Mouse (Mus musculus) kidney, adult 2 months (tissue): ENCODE data around the gene Fut7. TPM values are rescaled to one million over a fixed set of nuclear protein-coding genes. Genes with fewer than 3 reads are reported as not detected.
A peak's percentile ranks its signal among the peaks of the same experiment; 100 is the strongest.

Experiments
- DNase-seq: peaks from one replicate; pipeline ENCODE4 v3.0.0; 2021
- H3K27ac ChIP-seq: fragments of 200-500 bp; 2 replicates; pipeline ENCODE4 v1.5.1; 2012; ENCODE audit warnings: low read depth, low read length, control low read depth, inconsistent platforms; ENCODE audit not compliant: insufficient read depth
- H3K27me3 ChIP-seq: fragments of 200-500 bp; replicated peaks from 2 replicates; pipeline ENCODE4 v1.6.1; 2012; ENCODE audit warnings: mild to moderate bottlenecking, moderate library complexity, low read length, inconsistent platforms; ENCODE audit not compliant: control insufficient read depth, insufficient read depth
- H3K36me3 ChIP-seq: fragments of 200-500 bp; 2 replicates; pipeline ENCODE4 v1.6.1; 2012; ENCODE audit warnings: mild to moderate bottlenecking, moderate library complexity, low read length, inconsistent platforms; ENCODE audit not compliant: control insufficient read depth, insufficient read depth
- H3K4me1 ChIP-seq: fragments of 200-500 bp; 2 replicates; pipeline ENCODE4 v1.6.1; 2011; ENCODE audit warnings: low read length; ENCODE audit not compliant: control insufficient read depth, insufficient read depth
- H3K4me3 ChIP-seq: fragments of 200-500 bp; 2 replicates; pipeline ENCODE4 v1.5.1; 2011; ENCODE audit warnings: mild to moderate bottlenecking, low read depth, low read length, control low read depth; ENCODE audit not compliant: insufficient read depth
- CTCF ChIP-seq: fragments of 200-500 bp; conservative IDR thresholded peaks from 2 replicates; pipeline ENCODE4 v1.5.1; 2011; ENCODE audit warnings: low read depth, mild to moderate bottlenecking, control low read depth, low read length, moderate library complexity, mixed read lengths; ENCODE audit not compliant: insufficient read depth, insufficient read length
- POLR2A ChIP-seq: fragments of 200-500 bp; IDR thresholded peaks from one replicate; pipeline ENCODE4 v1.6.1; 2011; ENCODE audit warnings: low read depth, low read length, control low read depth
- WGBS: fragments of 180-500 bp; shearing (Covaris S2); methylation state at CpG from one replicate; pipeline ENCODE4 v1.1.7; 2018; 5-methylcytosine and 5-hydroxymethylcytosine counted together
- polyA plus RNA-seq: library from polyadenylated mRNA; depleted of rRNA; stranded (reverse); fragments of >200 nt; gene quantifications from 2 replicates; pipeline ENCODE4 v1.2.3, GENCODE M21; 2012

Gene Fut7
- polyA plus RNA-seq, 1 experiment = 0.80 TPM

DNA sequence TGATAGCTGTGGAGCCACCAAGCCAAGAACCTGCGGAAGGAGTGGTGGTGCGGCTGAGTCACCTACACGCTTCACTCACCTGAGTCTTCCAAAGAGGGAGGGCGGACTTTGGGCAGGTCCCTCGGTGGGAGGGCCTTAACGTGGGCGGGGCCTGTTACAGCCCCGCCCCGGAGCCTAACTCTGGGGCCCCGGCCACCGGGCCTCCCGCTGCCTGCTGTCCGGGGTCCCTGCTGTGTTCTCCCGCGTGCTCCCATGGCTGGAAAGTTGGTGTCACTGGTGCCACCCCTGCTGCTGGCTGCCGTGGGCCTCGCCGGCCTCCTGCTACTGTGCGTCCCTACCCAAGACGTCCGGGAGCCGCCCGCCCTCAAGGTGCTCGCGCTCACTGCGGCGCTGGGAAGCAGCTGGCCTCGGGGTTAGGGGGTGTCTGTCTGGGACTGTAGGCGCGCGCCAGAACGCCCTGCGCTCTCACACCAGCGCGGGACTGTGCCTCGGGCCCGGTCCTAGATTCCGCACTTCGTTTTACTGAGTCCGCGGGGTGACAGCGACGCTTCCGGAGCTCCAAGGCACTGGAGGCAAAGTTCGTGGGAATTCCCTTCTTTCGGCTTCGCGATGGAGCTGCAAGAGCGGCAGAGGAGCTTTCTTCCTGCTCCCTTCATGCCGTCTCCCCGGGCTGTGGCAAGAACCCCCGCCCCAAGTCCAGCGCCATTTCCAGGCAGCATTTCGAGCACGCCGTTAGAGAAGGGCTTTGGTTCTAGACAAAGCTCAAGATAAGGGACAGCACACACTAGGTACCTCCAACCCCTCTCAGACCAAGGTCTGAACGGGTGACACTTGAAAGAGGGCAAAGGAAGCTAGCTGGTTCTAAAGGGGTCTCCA is 27.1 kb upstream of the Fut7 start, which contains the start of gene Entpd2:
Gene Entpd2, plus strand, starts transcription at position 154 of the 876 bp plus-strand sequence.
- Histone ChIP-seq H3K4me3 (peak within 1 kb of the TSS; percentile 59), H3K27me3 (no peaks in the 10 kb centered on the region), H3K36me3 (no peaks in the 10 kb centered on the region), H3K4me1 (peaks cover 8% of the 10 kb centered on the region; the same call in 1 of the 2 replicates), H3K27ac (no peak within 1 kb of the TSS)
- TF ChIP-seq POLR2A = no peak
- 0 out of 2 replicates have a peak, but pooled peaks have one; percentile 27 for TF ChIP-seq CTCF
- DNase-seq = peak; percentile 73
- 4% methylated on average over 57 of the region's 57 CpGs for WGBS

DNA sequence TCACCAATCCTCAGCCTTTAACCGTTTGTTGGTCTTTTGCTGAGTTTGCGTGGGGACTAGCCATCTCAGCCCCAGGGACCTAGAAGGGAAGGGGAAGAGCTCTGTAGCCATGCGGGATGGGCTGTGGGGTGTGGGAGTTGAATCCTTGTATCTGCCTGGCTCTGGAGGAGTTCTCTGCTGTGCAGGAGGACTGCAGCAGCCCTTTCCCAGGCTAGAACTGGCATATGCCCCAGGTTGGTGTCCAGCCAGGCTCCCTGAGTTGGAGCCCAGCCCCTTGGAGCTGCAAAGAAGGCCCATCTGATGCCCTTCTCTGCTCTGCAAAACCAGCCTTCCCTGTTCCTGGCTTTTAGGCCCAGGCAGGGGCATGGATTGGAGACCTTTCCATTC is 26.5 kb upstream of the Fut7 start:
- TF ChIP-seq CTCF = no peak
- no peak for TF ChIP-seq POLR2A
- WGBS = 76% methylated on average over 3 of the region's 3 CpGs
- H3K4me3 ChIP-seq = no peak overlapping the region
- peaks cover 8% of the 10 kb centered on the region; the same call in 1 of the 2 replicates for H3K4me1 ChIP-seq
- H3K36me3 ChIP-seq = no peaks in the 10 kb centered on the region
- DNase-seq = no peak
- H3K27ac ChIP-seq = no peak overlapping the region
- no peaks in the 10 kb centered on the region for H3K27me3 ChIP-seq

DNA sequence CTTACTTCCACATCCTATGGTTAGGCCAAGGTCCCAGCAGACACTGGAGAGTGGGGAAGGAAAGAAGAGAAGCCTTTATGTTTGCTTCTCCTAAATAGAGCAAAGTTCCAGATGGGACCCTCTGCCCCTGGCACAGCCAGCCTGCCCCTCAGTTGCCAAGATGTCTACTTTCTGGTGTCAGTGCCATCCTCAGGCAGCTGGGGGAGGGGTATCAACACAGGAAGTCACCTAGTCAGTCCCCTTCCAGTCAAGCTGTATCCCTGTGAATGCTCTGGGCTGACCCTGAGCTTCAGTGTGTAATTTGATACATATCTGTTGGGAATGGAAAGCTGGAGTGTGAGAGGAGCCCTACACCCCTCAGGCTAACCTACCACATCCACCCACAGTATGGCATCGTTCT is 26.1 kb upstream of the Fut7 start:
- Histone ChIP-seq H3K36me3 (no peaks in the 10 kb centered on the region), H3K4me1 (peaks cover 8% of the 10 kb centered on the region; the same call in 1 of the 2 replicates), H3K4me3 (no peak overlapping the region), H3K27ac (no peak overlapping the region), H3K27me3 (no peaks in the 10 kb centered on the region)
- no peak for DNase-seq
- WGBS = 71% methylated on average over 1 of the region's 1 CpGs
- TF ChIP-seq POLR2A (no peak), CTCF (no peak)

DNA sequence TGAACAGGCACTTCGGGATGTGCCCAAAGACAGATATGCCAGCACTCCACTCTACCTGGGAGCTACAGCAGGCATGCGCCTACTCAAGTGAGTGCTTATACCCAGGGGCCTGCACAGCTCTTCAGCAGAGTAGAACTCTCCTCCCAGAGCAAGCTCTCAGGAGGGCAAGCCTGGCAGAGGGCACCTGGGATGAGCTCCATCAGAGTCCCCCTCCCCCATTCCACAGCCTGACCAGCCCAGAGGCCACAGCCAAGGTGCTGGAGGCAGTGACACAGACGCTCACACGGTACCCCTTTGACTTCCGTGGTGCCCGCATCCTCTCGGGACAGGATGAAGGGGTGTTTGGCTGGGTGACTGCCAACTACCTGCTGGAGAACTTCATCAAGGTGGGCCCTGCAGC is 25.0 kb upstream of the Fut7 start:
- no peaks in the 10 kb centered on the region for H3K27me3 ChIP-seq
- H3K4me3 ChIP-seq = no peak overlapping the region
- no peaks in the 10 kb centered on the region for H3K36me3 ChIP-seq
- H3K4me1 ChIP-seq = peaks cover 8% of the 10 kb centered on the region; the same call in 1 of the 2 replicates
- H3K27ac ChIP-seq = no peak overlapping the region
- DNase-seq = no peak
- TF ChIP-seq CTCF = no peak
- no peak for TF ChIP-seq POLR2A
- WGBS = 97% methylated on average over 7 of the region's 7 CpGs

DNA sequence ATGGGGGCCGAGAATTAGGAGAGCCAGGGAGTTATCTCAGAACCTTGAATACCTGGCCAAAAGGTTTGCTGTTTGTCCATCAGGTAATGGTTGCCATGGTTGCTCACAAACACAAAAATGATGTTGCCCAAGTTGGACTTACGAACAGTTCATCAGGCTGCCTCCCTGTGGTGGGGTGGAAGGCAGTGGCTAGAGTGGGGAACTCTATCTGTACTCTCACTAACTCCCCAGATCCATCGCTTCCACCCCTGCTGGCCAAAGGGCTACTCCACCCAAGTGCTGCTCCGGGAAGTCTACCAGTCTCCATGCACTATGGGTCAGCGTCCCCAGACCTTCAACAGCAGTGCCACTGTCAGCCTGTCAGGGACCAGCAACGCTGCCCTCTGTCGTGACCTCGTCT is 24.0 kb upstream of the Fut7 start, which contains the start of gene Npdc1:
Gene Npdc1, plus strand, starts transcription at position 301 of the 400 bp plus-strand sequence.
- no peak for TF ChIP-seq CTCF
- TF ChIP-seq POLR2A = no peak
- no peak within 1 kb of the TSS for H3K27ac ChIP-seq
- no peaks in the 10 kb centered on the region for H3K36me3 ChIP-seq
- no peaks in the 10 kb centered on the region for H3K27me3 ChIP-seq
- WGBS = 84% methylated on average over 8 of the region's 8 CpGs
- peaks cover 8% of the 10 kb centered on the region; the same call in 1 of the 2 replicates for H3K4me1 ChIP-seq
- DNase-seq = no peak
- H3K4me3 ChIP-seq = no peak within 1 kb of the TSS

DNA sequence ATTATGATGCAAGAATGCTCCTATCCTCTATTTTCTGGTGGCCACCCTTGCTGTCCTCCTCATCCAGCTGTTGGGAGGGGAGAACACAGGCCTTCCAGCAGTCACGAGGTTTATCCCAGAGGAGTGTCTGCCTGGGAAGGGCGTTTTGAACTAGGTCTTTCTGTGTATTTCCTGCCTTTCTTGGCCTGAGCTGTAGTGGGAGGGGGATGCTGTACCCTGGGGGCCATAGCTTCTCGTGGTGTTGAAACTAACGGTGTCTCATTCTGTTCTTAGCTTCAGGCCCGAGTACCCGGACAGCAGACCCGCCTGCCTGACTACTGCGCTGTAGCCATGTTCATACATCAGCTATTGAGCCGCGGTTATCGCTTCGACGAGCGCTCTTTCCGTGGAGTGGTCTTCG is 22.8 kb upstream of the Fut7 start:
- H3K4me1 ChIP-seq = peaks cover 7% of the 10 kb centered on the region; the same call in 1 of the 2 replicates
- H3K27ac ChIP-seq = no peak overlapping the region
- DNase-seq = no peak
- 21% methylated on average over 16 of the region's 16 CpGs for WGBS
- no peak overlapping the region for H3K4me3 ChIP-seq
- TF ChIP-seq POLR2A = no peak
- TF ChIP-seq CTCF = no peak
- no peaks in the 10 kb centered on the region for H3K27me3 ChIP-seq
- no peaks in the 10 kb centered on the region for H3K36me3 ChIP-seq

DNA sequence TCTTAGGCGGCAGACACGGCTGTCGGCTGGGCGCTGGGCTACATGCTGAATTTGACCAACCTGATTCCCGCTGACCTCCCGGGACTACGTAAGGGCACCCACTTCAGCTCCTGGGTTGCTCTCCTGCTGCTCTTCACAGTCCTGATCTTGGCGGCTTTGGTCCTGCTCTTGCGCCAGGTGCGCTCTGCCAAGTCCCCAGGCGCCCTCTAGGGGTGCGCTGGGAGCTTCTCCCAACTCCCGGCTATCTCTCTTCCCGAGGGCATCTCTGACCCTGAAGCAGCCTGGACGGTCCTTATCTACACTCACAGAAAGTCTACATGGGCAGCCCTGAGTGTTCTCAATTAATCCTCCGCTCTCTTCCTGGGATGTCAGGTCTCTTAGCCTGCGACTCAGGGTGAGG is 22.3 kb upstream of the Fut7 start:
- TF ChIP-seq CTCF (peak; percentile 70), POLR2A (no peak)
- WGBS = 3% methylated on average over 17 of the region's 17 CpGs
- DNase-seq = peak; percentile 78

More for the DNA sequence above, 22.3 kb upstream of the Fut7 start:
- Histone ChIP-seq H3K27ac (no peak overlapping the region), H3K36me3 (no peaks in the 10 kb centered on the region), H3K27me3 (no peaks in the 10 kb centered on the region), H3K4me1 (peaks cover 4% of the 10 kb centered on the region; the same call in 1 of the 2 replicates), H3K4me3 (no peak overlapping the region)
